Mouse (Mus musculus) T-helper 2 cell (primary cell): Measurements from ENCODE around the gene Clec1b.

Experiments used
- in situ Hi-C: fragments of 300-600 bp; cut with MboI, MseI; formaldehyde crosslinking; loops from one replicate; pipeline ENCODE4 v1.15.1; 2025; ENCODE audit warnings: high pct_unique_total_duplicates

Clec1b gene

DNA sequence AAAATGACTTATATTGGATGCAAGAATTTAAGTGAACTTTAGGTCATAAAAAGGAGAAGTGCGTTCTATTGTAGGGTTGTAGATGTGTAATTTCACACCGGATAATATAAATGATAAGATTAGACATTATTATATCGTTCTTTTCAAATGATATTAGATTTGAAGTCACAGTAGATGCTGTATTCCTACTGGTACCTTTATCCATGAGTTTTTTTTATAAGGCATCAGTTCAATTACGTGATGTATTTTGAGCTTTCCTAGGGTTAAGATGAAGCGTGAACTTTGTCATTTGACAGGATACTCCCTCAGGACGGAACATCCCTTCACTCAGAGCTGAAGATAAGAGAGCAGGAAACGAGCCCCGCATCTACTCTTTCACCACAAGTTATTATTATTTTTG lies at the start of gene Clec1b:
Clec1b (plus strand) TSS at position 301 of the 400 bp plus-strand sequence.
- in situ Hi-C loops: no loop called here

DNA sequence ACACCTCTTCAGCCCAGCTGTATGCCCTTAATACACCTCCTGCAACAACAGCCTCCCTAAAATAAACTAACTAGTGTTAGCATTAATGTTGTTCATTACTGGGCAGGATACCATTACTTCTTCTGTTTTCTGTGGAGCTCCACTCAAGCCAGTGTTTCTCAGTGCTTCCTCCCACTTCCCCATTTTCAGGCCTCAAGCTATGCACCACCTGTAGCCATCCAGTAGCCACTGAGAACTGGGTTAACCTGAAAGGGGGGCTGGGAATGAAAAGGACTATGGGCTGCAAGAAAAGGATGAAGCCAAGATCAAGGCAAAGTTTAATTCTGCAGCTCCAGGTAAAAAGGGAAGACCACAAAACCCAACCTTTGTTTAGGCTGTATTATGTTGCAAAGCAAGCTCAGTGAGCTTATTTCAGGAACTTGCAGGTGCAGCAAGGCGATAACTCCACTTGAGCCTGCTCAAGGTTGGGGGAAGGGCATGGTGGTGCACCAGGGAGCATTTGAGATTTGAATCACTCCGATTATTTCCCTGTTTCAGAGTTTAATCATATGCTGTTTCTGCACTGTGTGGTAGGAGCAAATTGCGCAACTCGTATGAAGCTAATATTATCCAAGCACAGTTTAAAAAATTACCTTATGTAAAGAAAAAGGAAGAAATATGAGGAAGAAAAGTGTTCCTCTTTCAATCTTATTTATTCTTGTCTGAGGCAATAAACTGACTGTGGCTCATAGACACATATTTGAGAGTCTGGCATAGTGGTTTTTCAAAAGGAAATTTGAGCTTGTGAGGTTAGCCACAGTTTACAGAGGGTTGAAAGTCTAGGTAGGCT lies 47.4 kb upstream of the Clec1b start:
- in situ Hi-C loops: loop anchor here (25.0 kb wide), 1 partner anchor 487 kb away; no protein-coding TSS in a partner anchor

DNA sequence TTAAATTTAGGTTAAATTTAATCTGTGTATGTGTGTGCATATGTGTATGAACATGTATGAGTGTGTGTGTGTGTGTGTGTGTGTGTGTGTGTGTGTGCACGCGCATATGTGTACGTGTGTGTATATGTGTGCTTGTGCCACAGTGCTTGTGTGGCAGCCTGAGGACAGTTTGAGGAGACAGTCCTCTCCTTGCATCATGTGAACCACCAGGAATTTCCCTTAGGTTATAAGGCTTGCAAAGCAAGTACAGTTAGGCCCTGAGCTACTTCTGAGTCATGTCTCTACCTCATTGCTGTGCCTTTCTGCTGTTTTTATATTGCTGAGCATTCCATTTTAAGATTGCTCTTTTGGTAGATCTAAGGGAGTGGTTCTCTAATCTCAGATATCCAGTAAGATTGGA lies 46.0 kb upstream of the Clec1b start:
- in situ Hi-C loops: loop anchor here (25.0 kb wide), 1 partner anchor 489 kb away; no protein-coding TSS in a partner anchor

GRCm38 (mm10) chr6:129355774-129356173 lies 41.3 kb upstream of the Clec1b start:
- in situ Hi-C loops: loop anchor here (25.0 kb wide), 1 partner anchor 493 kb away; no protein-coding TSS in a partner anchor

- in situ Hi-C loops: loop anchor here (25.0 kb wide), 1 partner anchor 494 kb away; no protein-coding TSS in a partner anchor
Measured at GRCm38 (mm10) chr6:129356430-129356829, 40.7 kb upstream of the Clec1b start.

DNA sequence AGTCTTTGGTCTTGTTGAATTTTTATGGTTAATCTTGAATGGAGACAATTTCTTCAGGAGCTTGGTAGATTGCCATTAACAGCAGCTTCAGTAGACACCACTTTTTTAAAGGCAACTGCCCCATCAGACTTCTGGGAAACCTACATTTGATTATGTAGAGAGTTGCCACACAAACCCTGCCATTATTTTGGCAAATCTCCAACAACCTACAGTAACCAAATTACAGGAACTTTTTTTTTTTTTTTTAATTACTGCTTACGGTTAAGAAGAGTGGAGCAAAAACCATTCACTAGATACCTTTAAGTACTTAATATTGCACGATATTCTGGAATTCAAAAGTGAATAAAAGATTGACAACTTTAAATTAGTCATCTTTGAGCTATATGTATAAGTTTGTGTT lies 37.6 kb upstream of the Clec1b start:
- in situ Hi-C loops: loop anchor here (25.0 kb wide), 1 partner anchor 497 kb away; no protein-coding TSS in a partner anchor

DNA sequence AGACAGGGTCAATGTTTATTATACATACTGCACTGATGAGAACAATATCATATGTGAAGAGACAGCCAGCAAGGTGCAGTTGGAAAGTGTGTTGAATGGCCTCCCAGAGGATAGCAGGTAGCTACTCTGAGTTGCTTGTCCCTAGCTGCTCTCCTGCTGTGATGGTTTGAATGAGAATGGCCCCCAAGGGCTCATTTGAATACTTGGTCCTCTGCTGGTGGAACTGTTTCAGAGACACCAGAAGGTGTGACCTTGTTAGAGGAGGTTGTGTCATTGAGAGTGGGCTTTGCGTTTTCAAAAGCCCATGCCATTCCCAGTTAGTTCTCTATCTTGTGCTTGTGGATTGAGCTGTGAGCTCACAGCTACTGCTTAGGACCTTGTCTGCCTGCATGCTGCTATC lies 33.2 kb upstream of the Clec1b start:
- in situ Hi-C loops: loop anchor here (5.0 to 25.0 kb wide), 3 partner anchors 107 to 502 kb away; no protein-coding TSS in a partner anchor

GRCm38 (mm10) chr6:129365959-129366359 lies 31.1 kb upstream of the Clec1b start:
- in situ Hi-C loops: loop anchor here (25.0 kb wide), 1 partner anchor 504 kb away; no protein-coding TSS in a partner anchor

GRCm38 (mm10) chr6:129369374-129370132 lies 27.5 kb upstream of the Clec1b start:
- in situ Hi-C loops: loop anchor here (25.0 kb wide), 1 partner anchor 507 kb away; no protein-coding TSS in a partner anchor

DNA sequence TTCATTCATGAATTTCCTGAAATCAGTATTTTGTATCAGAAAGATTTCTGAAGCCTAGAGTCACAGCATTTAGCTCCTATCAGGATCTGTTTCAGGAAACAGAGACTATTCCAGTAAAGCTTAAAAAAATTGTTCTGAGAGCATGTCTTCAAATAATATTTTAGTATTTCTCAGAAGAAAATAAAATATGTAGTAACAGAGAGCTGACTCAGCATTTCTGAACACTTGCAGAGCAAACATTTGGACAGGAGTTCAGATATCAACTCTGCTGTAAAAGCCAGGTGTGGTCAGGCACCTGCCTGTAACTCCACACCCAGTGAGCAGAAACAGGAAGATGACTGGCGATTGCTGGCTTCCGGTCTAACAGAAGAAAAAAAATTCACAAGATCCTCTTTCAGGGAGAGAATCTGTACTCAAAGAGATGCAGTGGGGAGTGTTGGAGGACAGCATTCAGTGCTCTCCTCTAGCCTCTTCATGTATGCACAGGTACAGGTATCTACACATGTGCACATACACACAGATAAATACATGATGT lies 22.1 kb upstream of the Clec1b start:
- in situ Hi-C loops: loop anchor here (25.0 kb wide), 1 partner anchor 513 kb away; no protein-coding TSS in a partner anchor

- in situ Hi-C loops: loop anchor here (10.0 kb wide), 1 partner anchor 134 kb away; the partner anchor contains the start of gene Tmem52b
Measured at GRCm38 (mm10) chr6:129380454-129380853, 16.6 kb upstream of the Clec1b start.

- in situ Hi-C loops: loop anchor here (10.0 kb wide), 1 partner anchor 133 kb away; the partner anchor contains the start of gene Tmem52b
Measured at GRCm38 (mm10) chr6:129381736-129382135, 15.4 kb upstream of the Clec1b start.

- in situ Hi-C loops: loop anchor here (10.0 kb wide), 1 partner anchor 131 kb away; the partner anchor contains the start of gene Tmem52b
Measured at GRCm38 (mm10) chr6:129383466-129383865, 13.6 kb upstream of the Clec1b start.

DNA sequence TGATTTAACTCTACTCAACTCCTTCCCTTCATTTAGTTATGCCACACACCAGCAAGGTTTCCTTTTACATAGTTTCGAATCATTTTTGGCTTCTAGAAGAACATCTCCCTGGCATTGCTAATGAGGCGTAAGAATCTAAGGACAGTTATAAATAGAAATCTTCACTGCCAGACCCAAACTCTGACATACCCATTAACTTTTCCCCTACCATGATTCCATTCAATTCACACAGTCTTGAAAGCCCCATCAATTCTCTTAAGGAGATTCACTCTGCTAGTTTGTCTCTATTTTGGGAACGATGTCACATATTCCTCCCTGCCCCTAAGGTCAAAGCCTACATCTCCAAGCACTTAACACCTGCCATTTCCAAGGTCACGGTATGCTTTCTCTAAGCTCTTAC lies 12.1 kb upstream of the Clec1b start:
- in situ Hi-C loops: loop anchor here (10.0 kb wide), 1 partner anchor 130 kb away; the partner anchor contains the start of gene Tmem52b

- in situ Hi-C loops: loop anchor here (10.0 kb wide), 1 partner anchor 129 kb away; the partner anchor contains the start of gene Tmem52b
Measured at GRCm38 (mm10) chr6:129385774-129386173, 11.3 kb upstream of the Clec1b start, which contains the start of gene Clec12b. Clec12b (minus strand) TSS chr6:129385874.

GRCm38 (mm10) chr6:129393087-129393720 lies 3.9 kb upstream of the Clec1b start:
- in situ Hi-C loops: no loop called here

DNA sequence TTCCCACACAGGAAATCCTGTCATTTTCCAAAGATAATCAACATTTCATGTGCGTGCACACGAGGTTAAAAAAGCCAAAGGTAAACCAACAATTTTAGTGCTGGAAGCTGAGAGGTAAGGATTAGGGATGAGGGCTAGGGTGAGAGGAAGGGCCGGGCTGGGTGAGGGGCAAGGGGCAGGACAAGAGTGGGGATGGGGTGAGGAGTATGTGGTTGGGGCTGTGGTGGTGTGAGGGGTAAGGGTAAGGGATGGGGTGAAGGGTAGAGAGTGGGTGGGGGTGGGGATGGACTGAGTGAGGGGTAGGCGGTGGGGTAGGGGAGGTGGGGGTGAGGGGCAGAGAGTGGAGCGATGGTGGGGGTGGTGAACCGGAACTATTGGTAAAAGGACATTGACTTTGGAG lies 3.4 kb upstream of the Clec1b start:
- in situ Hi-C loops: no loop called here

- in situ Hi-C loops: no loop called here
Measured at GRCm38 (mm10) chr6:129399945-129400344, 2.8 kb downstream of the Clec1b start.

DNA sequence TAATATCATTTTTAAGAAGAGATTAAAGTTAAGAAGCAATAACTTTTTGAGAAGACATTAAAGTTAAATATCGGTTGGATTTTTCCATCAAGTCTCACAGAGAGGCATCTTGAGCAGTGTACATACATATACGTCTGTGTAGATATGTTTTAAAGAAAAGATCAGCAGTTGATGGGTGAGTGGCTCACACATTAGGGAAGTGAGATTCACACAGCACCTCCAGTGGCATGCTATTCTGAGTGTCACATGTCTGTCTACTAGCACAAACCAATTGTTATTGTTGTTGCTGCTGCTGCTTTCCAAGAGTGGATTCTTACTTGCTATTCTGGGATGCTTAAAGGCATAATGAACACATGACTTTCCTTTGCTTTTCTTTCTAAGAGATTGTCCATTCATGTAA lies 5.3 kb downstream of the Clec1b start:
- in situ Hi-C loops: no loop called here

GRCm38 (mm10) chr6:129403391-129403790 lies 6.3 kb downstream of the Clec1b start:
- in situ Hi-C loops: no loop called here

DNA sequence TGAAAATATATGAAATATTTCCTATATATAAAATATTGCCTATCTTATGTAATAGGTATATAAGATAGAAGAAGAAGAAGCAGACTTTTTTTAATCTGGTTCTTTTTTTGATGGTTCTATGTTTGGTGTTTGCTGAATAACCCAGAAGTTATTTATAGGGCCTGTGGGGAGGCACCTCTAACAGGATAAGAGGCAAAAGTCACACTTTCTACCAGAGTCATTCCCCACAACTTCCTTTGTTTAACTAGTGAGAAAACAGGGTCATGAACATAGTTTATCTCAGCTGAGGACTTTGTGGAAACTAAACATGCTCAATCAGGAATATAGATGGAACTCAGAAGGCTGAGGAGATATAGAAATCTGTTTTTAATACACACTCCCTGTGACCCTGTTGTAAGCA lies 8.9 kb downstream of the Clec1b start:
- in situ Hi-C loops: no loop called here
